Mouse (Mus musculus): ENCODE measurements around the gene Vhl.
"Not testable (repeated sequence)": the region's sequence is repeated elsewhere in the genome, so short reads cannot be mapped to it uniquely, and the experiment has no call there.

Vhl gene

GRCm38 (mm10) chr6:113661353-113662241, 37.8 kb downstream of the Vhl start:
- peak; percentile 95 for DNase-seq (ENCODE audit: low spot score)

GRCm38 (mm10) chr6:113662964-113663700, 39.4 kb downstream of the Vhl start:
- peak; percentile 65 for DNase-seq (ENCODE audit: low spot score)

- no peak for DNase-seq (ENCODE audit: low spot score)
Measured at GRCm38 (mm10) chr6:113664305-113664704, 40.5 kb downstream of the Vhl start.

- no peak for DNase-seq (ENCODE audit: low spot score)
Measured at GRCm38 (mm10) chr6:113667611-113668122, 43.9 kb downstream of the Vhl start.

GRCm38 (mm10) chr6:113668287-113669154, 44.8 kb downstream of the Vhl start:
- DNase-seq (ENCODE audit: low spot score), result no peak

- DNase-seq (ENCODE audit: low spot score), result no peak
Measured at GRCm38 (mm10) chr6:113669821-113670220, 46.1 kb downstream of the Vhl start.

GRCm38 (mm10) chr6:113672029-113672428, 48.3 kb downstream of the Vhl start:
- DNase-seq (ENCODE audit: low spot score), result not testable (repeated sequence)

- DNase-seq (ENCODE audit: low spot score), result no peak
Measured at GRCm38 (mm10) chr6:113672989-113673388, 49.2 kb downstream of the Vhl start.

- no peak for DNase-seq (ENCODE audit: low spot score)
Measured at GRCm38 (mm10) chr6:113675234-113675633, 51.5 kb downstream of the Vhl start.

GRCm38 (mm10) chr6:113675991-113676390, 52.2 kb downstream of the Vhl start:
- no peak for DNase-seq (ENCODE audit: low spot score)

- peak; percentile 78 for DNase-seq (ENCODE audit: low spot score)
Measured at GRCm38 (mm10) chr6:113677070-113677734, 53.4 kb downstream of the Vhl start.

GRCm38 (mm10) chr6:113678246-113679012, 54.7 kb downstream of the Vhl start:
- no peak for DNase-seq (ENCODE audit: low spot score)

GRCm38 (mm10) chr6:113679993-113680566, 56.3 kb downstream of the Vhl start:
- DNase-seq (ENCODE audit: low spot score), result peak; percentile 78

Measured in adipocyte (in vitro differentiated cells).